Mouse (Mus musculus) testis, adult 2 months (tissue): ENCODE measurements around the gene Il1b. TPM values are rescaled to one million over a fixed set of nuclear protein-coding genes. Genes with fewer than 3 reads are reported as not detected.

Experiments
- H3K27ac ChIP-seq: fragments of 200-500 bp; 2 replicates; pipeline ENCODE4 v1.5.1; 2012; ENCODE audit warnings: low read depth, low read length; ENCODE audit not compliant: control insufficient read depth, insufficient read depth
- H3K27me3 ChIP-seq: fragments of 200-500 bp; 2 replicates; pipeline ENCODE4 v1.6.1; 2012; ENCODE audit warnings: mild to moderate bottlenecking, low read length, moderate library complexity; ENCODE audit not compliant: control insufficient read depth, insufficient read depth
- H3K36me3 ChIP-seq: fragments of 200-500 bp; 2 replicates; pipeline ENCODE4 v1.6.1; 2012; ENCODE audit warnings: mild to moderate bottlenecking, low read length; ENCODE audit not compliant: control insufficient read depth, insufficient read depth
- H3K4me1 ChIP-seq: fragments of 200-500 bp; 2 replicates; pipeline ENCODE4 v1.6.1; 2012; ENCODE audit warnings: low read length; ENCODE audit not compliant: control insufficient read depth, insufficient read depth
- H3K4me3 ChIP-seq: fragments of 200-500 bp; 2 replicates; pipeline ENCODE4 v1.5.1; 2012; ENCODE audit warnings: low read depth, mild to moderate bottlenecking, low read length, moderate library complexity, mixed read lengths; ENCODE audit not compliant: control insufficient read depth
- CTCF ChIP-seq: fragments of 200-500 bp; IDR thresholded peaks from 2 replicates; pipeline ENCODE4 v1.5.1; 2012; ENCODE audit warnings: low read depth, mild to moderate bottlenecking, inconsistent platforms, low read length, moderate library complexity; ENCODE audit not compliant: control insufficient read depth, insufficient read depth, insufficient replicate concordance
- POLR2A ChIP-seq: fragments of 200-500 bp; IDR thresholded peaks from 2 replicates; pipeline ENCODE4 v1.6.1; 2012; ENCODE audit warnings: low read depth, mild to moderate bottlenecking, inconsistent platforms, low read length, moderate library complexity; ENCODE audit not compliant: control insufficient read depth
- polyA plus RNA-seq: library from polyadenylated mRNA; depleted of rRNA; stranded (reverse); fragments of >200 nt; gene quantifications from 2 replicates; pipeline ENCODE4 v1.2.3, GENCODE M21; 2012; rRNA removed

Gene Il1b
- polyA plus RNA-seq, 1 experiment, result 0.64 TPM

- H3K27ac ChIP-seq, result no peak overlapping the region
- H3K27me3 ChIP-seq, result no peaks in the 10 kb centered on the region
- no peak overlapping the region for H3K4me3 ChIP-seq
- TF ChIP-seq CTCF, result no peak
- TF ChIP-seq POLR2A, result no peak
- no peaks in the 10 kb centered on the region for H3K36me3 ChIP-seq
- no peaks in the 10 kb centered on the region for H3K4me1 ChIP-seq
Observed at GRCm38 (mm10) chr2:129314880-129315279, 56.1 kb downstream of the Il1b start.

Other genes with a start within 250 kb of the Il1b start
- gene Chchd5, start 241.4 kb downstream of the Il1b start, polyA plus RNA-seq, result 16.7 and 17.2 TPM in 2 replicates
- gene Slc20a1, start 172.4 kb downstream of the Il1b start, polyA plus RNA-seq, result 10.8 and 14.9 TPM in 2 replicates
- 10.2 and 11.6 TPM in 2 replicates for gene Ckap2l, start 73.9 kb downstream of the Il1b start, polyA plus RNA-seq
- 0.11 and 0.22 TPM in 2 replicates for gene Il1a, start 61.2 kb downstream of the Il1b start, polyA plus RNA-seq
- 0.06 TPM in 1 of 2 replicates, not detected in the other for gene F830045P16Rik, start 165.5 kb upstream of the Il1b start, polyA plus RNA-seq
- gene Sirpa, start 221.7 kb upstream of the Il1b start, polyA plus RNA-seq, result 3.1 and 3.3 TPM in 2 replicates